Mouse (Mus musculus) granulocyte monocyte progenitor cell, adult 5-6 weeks (primary cell): ENCODE measurements at regions not wholly inside any gene's neighbourhood (a gene's known extent, or its start where the extent isn't known, plus 50 kb on each side); places are given as distances from the start of the nearest gene placed in this dataset.

Experiments used
- ATAC-seq: replicated peaks from 2 replicates; pipeline ENCODE4 v1.8.0; 2016; ENCODE audit warnings: mild to moderate bottlenecking, moderate TSS enrichment, inconsistent platforms; ENCODE audit not compliant: poor library complexity, severe bottlenecking

GRCm38 (mm10) chr1:23462411-23462810 lies 64.8 kb upstream of the Ogfrl1 start:
- no peak for ATAC-seq

DNA sequence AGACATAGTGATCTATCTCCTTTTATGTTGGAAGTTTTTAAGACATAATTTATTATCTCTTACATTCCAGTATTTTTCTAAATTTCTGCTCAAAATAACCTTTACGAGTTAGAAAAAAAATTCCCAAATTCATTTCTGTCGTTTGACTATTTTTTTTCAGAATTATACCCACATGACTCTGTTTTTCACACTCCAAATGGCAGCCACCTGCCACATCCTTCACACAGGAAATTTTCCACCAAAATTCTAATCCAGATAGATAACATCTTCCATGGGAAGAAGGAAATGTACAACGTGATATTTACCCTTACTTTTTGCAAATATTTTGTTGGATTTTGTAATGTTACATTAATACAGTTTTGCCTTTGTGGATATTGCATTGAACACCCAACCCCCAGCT lies 66.5 kb upstream of the Ogfrl1 start:
- no peak for ATAC-seq

GRCm38 (mm10) chr1:23466340-23466739 lies 68.8 kb upstream of the Ogfrl1 start:
- peak; percentile 76 for ATAC-seq

GRCm38 (mm10) chr1:23467405-23467804 lies 69.8 kb upstream of the Ogfrl1 start:
- no peak for ATAC-seq

DNA sequence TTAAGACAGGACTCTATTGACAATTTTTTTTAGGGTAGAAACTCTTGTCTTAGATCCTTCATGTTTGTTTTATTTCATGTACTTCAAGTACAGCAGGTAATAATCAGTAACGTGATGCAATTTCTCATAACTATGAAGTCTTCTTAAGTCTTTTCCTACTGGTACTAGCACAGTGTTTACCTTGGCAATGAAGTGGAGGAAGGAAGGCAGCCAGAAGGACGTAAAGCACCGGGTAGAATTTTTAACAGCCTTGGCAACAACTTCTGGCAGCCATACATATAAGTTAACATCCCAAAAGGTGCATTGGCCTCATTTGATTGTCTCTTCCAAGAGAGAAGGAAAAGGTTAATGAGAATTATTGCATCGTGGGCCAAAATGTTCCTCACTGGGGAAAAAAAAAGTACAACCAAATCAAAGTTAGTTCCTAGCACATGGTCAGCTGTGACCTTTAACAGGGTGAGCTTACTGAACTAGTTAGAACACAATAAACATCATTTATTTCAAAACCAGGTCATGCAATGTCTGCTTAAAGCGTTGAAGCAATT lies 83.3 kb upstream of the Ogfrl1 start:
- ATAC-seq = no peak

GRCm38 (mm10) chr1:23484566-23484965 lies 87.0 kb upstream of the Ogfrl1 start:
- no peak for ATAC-seq

DNA sequence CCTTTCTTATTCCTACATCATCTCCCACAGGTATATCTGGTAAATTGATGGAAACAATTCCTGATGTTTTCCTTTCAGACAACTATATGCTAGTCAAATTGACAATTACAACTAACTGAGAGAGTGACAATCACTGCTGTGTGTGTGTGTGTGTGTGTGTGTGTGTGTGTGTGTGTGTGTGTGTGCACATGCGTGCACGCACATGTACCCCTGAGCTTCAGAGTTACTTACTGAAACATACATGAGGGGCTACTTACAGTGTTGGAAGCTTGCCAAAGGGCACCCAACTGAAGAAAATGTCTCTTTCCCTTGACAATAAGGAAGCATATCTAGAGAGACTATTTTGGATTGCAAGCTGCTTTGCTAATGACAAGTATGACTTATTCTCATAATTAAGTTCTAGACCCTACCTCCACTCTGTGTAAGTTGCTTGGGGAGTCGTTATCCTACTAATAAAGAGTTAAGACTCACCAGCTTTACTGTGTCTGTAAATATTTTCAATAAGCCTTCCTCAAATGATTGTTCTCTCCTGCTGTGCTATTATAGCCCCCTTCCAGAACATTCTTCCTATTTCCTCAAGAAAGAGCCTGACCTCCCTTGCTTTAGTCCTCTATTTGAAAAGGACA lies 87.7 kb upstream of the Ogfrl1 start:
- no peak for ATAC-seq

DNA sequence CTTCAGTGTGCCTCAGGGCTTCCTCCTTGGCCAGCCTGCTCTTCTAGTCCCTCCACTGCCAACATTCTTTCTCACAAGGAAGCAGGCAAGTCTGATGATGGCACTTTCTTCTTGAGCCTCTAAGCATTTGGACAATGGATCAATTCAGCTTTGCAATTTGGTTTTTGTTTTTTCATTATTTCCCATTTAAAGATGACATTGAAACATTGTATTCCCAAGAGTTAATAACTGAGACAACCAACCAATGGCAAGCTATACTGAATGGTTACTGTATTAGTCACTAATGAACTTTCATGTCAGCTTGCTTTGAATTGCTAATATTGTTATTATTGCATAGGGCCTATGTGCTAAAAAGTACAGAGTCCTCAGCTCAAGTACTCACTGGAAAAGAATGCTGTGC lies 89.5 kb upstream of the Ogfrl1 start:
- no peak for ATAC-seq

- no peak for ATAC-seq
Observed at GRCm38 (mm10) chr1:23490640-23491039, 93.1 kb upstream of the Ogfrl1 start.

DNA sequence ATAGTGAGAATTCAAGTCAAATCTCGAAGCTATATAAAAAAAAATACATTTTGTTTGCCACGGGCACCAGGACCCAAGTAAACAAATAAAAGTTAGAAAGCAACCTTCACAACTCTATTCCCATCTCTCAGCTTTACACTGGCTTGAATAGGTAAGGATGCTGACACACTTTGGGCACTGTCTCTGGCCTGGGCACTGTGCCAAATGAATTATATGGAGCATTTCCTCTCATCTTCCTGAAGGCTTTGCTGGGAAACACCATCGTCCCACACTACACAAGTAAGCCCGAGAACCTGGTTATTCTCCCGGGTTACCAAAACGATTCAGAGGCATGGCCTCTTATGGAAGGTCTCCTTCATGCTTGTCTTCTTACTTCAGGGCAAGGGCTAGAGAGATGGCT lies 93.5 kb upstream of the Ogfrl1 start:
- ATAC-seq = no peak

- no peak for ATAC-seq
Observed at GRCm38 (mm10) chr1:23492981-23493380, 95.4 kb upstream of the Ogfrl1 start.

DNA sequence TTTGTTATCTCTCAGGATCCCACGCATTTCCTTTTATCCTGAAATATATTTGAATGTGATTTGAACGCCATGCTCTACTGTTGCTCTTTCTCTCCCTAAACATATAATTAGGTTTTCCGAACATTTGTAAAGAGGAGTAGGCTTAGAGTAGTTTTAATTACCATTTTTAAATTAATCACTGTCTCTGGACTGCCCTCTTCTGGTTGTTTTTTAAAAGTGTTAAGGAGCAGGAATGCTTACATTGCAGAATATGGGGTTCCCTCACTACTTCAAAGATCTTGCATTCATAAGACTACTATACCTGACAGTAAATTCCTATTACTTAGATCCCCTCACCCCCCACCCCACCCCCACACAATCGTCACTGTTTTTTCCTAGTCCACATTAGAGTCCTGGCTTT lies 97.8 kb upstream of the Ogfrl1 start:
- ATAC-seq = peak; percentile 59

DNA sequence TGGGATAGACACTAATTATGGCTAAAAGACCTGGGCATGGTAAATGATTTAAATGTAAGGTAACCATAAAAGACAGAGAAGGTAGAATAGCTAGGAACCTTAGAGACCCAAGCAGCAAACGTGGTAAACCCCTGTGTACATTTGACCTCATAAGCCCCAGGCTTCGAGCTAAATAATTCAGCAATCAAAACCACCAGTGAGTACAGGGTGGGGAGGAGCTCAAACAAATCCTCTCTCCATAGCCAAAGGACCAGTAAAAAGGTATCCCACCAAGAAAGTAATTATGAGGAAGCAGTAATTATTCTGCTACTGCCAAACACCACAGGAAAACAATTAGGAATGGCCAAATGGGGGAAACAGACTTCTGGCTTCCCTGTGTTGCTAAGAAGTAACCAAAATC lies 122.5 kb upstream of the Ogfrl1 start:
- ATAC-seq = no peak

DNA sequence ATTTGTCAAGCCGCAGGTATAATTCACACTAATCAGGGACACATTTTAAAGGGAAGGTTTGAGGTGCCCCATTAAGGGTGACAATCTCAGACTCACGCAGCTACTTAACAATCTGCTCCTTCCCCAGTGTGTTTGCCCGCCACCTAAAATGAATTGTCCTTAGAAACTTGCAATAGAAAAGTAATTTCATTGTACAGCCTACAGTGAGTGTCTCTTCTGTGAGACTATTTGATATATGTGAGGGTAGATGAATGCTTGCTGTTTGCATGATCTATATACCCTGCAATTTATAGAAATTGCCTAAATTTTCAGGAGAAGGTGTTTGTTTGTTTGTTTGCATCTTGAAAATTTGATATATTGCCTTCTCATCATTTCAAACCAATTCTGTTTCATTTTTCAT lies 135.1 kb upstream of the Ogfrl1 start:
- ATAC-seq = no peak

DNA sequence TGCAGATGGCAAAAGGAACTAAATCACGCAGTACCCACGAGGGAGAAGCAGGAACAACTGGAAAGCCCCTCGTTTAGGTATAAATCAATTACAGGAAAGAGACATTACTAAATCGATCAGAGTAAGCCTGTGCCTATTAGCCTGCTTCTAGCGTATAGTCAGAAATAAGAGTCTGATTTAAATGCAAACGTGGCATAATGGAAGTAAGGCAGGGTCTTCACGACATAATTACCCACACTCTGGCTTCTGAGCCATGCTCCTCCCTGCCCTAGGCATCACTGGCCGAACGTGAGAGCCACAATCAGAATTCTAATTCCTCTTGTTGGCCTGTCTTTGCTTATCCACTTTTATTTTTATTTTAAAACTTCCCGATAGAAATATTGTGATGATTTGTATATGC lies 139.0 kb upstream of the Ogfrl1 start:
- no peak for ATAC-seq

GRCm38 (mm10) chr1:23538419-23538818 lies 140.8 kb upstream of the Ogfrl1 start:
- no peak for ATAC-seq

DNA sequence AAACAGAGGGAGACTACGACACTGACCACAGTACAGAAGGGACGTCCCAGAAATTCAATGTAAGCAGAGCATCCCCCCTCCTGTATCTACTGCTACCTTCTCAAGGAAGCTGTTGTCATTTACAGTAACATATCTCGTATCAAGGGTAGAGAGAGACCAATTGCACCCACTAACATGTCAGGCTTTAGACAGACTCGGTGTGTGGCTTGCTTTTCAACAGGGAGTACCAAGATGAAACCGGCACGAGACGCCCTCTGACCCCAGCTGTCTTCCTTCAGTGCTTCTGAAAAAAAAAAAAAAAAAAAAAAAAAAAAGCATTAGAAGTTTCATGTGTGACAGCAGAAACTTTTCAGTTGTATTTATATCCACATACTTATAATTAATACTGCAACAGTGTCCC lies 143.0 kb upstream of the Ogfrl1 start:
- ATAC-seq = no peak

GRCm38 (mm10) chr1:23555794-23556193 lies 158.2 kb upstream of the Ogfrl1 start:
- ATAC-seq = peak; percentile 96

GRCm38 (mm10) chr1:23568106-23568505 lies 170.5 kb upstream of the Ogfrl1 start:
- ATAC-seq = no peak

DNA sequence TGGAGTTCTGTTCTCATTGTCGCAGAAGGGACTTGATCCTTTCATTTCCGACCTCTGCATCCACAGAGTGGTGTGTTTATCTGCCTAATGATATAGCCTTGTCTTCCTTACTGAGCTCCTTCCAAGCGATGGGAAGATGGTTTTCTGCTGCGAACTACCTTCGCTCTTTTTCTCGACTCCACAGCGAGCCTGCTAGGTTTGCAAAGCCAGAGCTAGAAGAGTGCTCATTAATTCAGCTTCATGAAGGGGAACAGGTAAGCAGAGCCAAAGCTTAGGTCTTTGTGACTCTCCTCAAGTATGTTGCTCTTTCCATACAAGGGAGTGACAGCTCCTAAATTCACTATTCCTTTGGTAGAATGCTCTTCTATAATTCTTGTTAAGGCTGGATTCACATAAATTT lies 176.9 kb upstream of the Ogfrl1 start:
- no peak for ATAC-seq

GRCm38 (mm10) chr1:23575005-23575404 lies 177.4 kb upstream of the Ogfrl1 start:
- no peak for ATAC-seq

GRCm38 (mm10) chr1:23575515-23575914 lies 177.9 kb upstream of the Ogfrl1 start:
- ATAC-seq = no peak

DNA sequence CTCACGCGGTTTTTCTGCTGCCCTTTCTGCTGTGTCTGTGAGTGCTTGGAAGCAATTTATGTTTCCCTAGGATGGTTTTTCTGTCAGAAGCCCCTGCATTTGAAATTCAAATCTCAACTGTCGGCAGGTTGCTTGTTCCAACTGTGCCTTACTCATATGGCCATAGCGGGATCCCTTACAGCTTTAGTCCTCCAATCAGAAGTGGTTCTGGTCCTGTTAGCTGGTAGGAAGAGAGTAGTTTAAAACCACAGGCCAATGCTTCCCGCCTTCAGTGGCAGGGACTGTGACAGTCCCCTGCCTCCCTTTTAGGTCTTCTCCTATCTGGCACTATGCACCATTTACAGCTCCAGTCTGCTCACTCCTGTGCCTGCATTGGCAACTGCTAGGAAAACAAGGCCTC lies 178.6 kb upstream of the Ogfrl1 start:
- no peak for ATAC-seq
